Mouse (Mus musculus) forebrain, embryonic 14.5 days (tissue): Measurements from ENCODE around the gene Wwc1. TPM values are rescaled to one million over a fixed set of nuclear protein-coding genes. Genes with fewer than 3 reads are reported as not detected.
"Not testable (repeated sequence)": the region's sequence is repeated elsewhere in the genome, so short reads cannot be mapped to it uniquely, and the experiment has no call there.

ENCODE experiments used
- ATAC-seq: fragments of 200-750 bp; cut with Nextera tagmentation; 2 replicates; pipeline ENCODE4 v1.8.0; 2017; ENCODE audit warnings: mild to moderate bottlenecking, moderate library complexity
- DNase-seq: peaks from one replicate; pipeline ENCODE4 v3.0.0-alpha.2; 2015; ENCODE audit warnings: low spot score
- H3K27ac ChIP-seq: fragments of 300-500 bp; sonication (generic); 2 replicates; pipeline ENCODE4 v1.5.1; 2014; ENCODE audit warnings: low read depth, mild to moderate bottlenecking, control low read depth, low read length, moderate library complexity
- H3K27me3 ChIP-seq: fragments of 300-500 bp; sonication (generic); replicated peaks from 2 replicates; pipeline ENCODE4 v1.6.1; 2014; ENCODE audit warnings: low read length, control low read depth, mixed read lengths; ENCODE audit not compliant: control insufficient read depth, insufficient read depth
- H3K36me3 ChIP-seq: fragments of 300-500 bp; sonication (generic); 2 replicates; pipeline ENCODE4 v1.6.1; 2014; ENCODE audit warnings: low read length, control low read depth; ENCODE audit not compliant: control insufficient read depth, insufficient read depth
- H3K4me1 ChIP-seq: fragments of 300-500 bp; sonication (generic); 2 replicates; pipeline ENCODE4 v1.6.1; 2014; ENCODE audit warnings: antibody characterized with exemption, low read length, control low read depth; ENCODE audit not compliant: control insufficient read depth, insufficient read depth
- H3K4me2 ChIP-seq: fragments of 300-500 bp; sonication (generic); 2 replicates; pipeline ENCODE4 v1.6.1; 2014; ENCODE audit warnings: mild to moderate bottlenecking, control low read depth, low read length
- H3K4me3 ChIP-seq: fragments of 300-500 bp; sonication (generic); 2 replicates; pipeline ENCODE4 v1.5.1; 2014; ENCODE audit warnings: low read depth, low read length, control low read depth
- H3K9ac ChIP-seq: fragments of 300-500 bp; sonication (generic); 2 replicates; pipeline ENCODE4 v1.6.1; 2014; ENCODE audit warnings: mild to moderate bottlenecking, low read length, control low read depth, moderate library complexity
- H3K9me3 ChIP-seq: fragments of 300-500 bp; sonication (generic); replicated peaks from 2 replicates; pipeline ENCODE4 v1.6.1; 2016; ENCODE audit warnings: low read length, control low read depth, mixed read lengths; ENCODE audit not compliant: control insufficient read depth
- WGBS: fragments of 180-500 bp; shearing (Covaris S2); extraction: QIAGEN DNeasy Blood & Tissue Kit; methylation state at CpG from one replicate; pipeline ENCODE4 v1.1.7; 2014; 5-methylcytosine and 5-hydroxymethylcytosine counted together
- polyA plus RNA-seq: library from polyadenylated mRNA; unstranded; fragments of >200 nt; fragmentation: Nextera tagmentation; extraction: Ambion mirVana; gene quantifications from 2 replicates; pipeline ENCODE4 v1.2.1, GENCODE M21; 2014

Wwc1 gene
- polyA plus RNA-seq, 1 experiment from 2014 or later = 10.4 TPM

DNA sequence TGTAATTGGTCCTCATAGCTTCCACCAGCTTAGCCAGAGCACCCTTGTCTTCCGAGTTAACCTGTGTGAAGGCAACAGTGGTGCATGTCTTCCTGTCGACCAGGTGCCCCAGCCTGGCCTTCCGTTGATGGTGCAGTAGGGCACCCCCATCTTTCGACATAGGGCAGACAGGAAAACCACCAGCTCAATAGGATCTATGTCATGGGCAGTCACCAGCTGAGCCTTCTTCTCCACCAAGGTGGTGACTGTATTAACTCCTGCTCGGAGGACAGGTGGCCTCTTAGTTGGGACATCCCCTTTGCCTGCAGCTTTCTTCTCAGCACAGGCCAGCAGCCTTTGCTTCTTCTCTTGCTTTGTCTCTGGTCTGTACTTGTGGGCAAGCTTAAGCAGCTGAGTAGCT lies 187.5 kb downstream of the Wwc1 start:
- H3K4me1 ChIP-seq = peaks cover 10% of the 10 kb centered on the region; the same call in 1 of the 2 replicates
- H3K4me2 ChIP-seq, ATAC-seq, DNase-seq, H3K4me3 ChIP-seq, H3K9me3 ChIP-seq, H3K27ac ChIP-seq, H3K9ac ChIP-seq: not testable (repeated sequence)
- 87% methylated on average over 5 of the region's 5 CpGs for WGBS
- H3K36me3 ChIP-seq = peaks cover 17% of the 10 kb centered on the region
- H3K27me3 ChIP-seq = peaks cover 22% of the 10 kb centered on the region

DNA sequence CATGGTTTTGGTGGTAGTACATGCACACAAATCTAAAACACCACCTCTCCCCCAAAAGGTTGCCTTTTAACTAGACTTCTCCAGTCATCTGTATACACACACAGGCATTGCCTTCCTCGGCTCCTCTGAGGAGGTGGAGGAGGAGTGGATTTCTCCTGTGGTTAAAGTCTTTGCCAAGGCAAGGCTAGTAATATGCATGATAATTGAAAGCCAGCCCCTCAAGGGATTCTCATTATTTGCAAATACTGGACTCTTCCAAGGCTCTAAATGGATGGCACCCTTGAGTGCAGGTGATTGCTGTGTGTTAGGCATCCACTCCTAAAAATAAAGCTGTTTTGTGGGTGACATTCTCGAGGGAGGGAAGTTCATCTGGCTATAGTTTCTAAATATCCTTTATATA lies 191.9 kb downstream of the Wwc1 start:
- Histone ChIP-seq H3K27ac (no peak overlapping the region), H3K27me3 (no peaks in the 10 kb centered on the region), H3K4me3 (no peak overlapping the region), H3K9ac (no peak overlapping the region), H3K9me3 (no peaks in the 10 kb centered on the region), H3K4me2 (no peak overlapping the region), H3K4me1 (no peaks in the 10 kb centered on the region), H3K36me3 (peaks cover 47% of the 10 kb centered on the region)
- no peak for DNase-seq
- WGBS = 58% methylated on average over 2 of the region's 2 CpGs
- ATAC-seq = no peak

Other genes with a start within 250 kb of the Wwc1 start
- 25.0 and 31.1 TPM in 2 replicates for gene Pank3, start 211.0 kb downstream of the Wwc1 start, polyA plus RNA-seq
- gene Fbll1, start 181.6 kb downstream of the Wwc1 start, polyA plus RNA-seq = 6.7 and 12.4 TPM in 2 replicates
- gene Rars, start 146.0 kb downstream of the Wwc1 start, polyA plus RNA-seq = 83.2 and 86.7 TPM in 2 replicates